Mouse (Mus musculus) CH12.LX (cell line): ENCODE results near the gene Dqx1. TPM values are rescaled to one million over a fixed set of nuclear protein-coding genes. Genes with fewer than 3 reads are reported as not detected.

Experiments used
- DNase-seq: peaks from one replicate; pipeline ENCODE4 v3.0.0-alpha.2; 2013; ENCODE audit errors: extremely low read depth
- H3K27ac ChIP-seq: 2 replicates; pipeline ENCODE4 v1.5.1; 2012; ENCODE audit warnings: low read depth, mild to moderate bottlenecking, control low read depth, moderate library complexity; ENCODE audit not compliant: insufficient read depth
- H3K27me3 ChIP-seq: replicated peaks from 2 replicates; pipeline ENCODE3; 2012; ENCODE audit warnings: inconsistent platforms
- H3K36me3 ChIP-seq, 2 experiments: replicated peaks in 1 of 2; 2 replicates each; pipeline versions ENCODE3 to v1.6.1; 2012; ENCODE audit warnings: inconsistent platforms in 1 of 2, low read length in 1 of 2, mild to moderate bottlenecking in 1 of 2, mixed read lengths in 1 of 2, moderate library complexity in 1 of 2; ENCODE audit not compliant: control insufficient read depth in 1 of 2, insufficient read depth in 1 of 2
- H3K4me1 ChIP-seq, 2 experiments: 2 replicates each; pipeline ENCODE4 v1.6.1; 2012; ENCODE audit warnings: inconsistent platforms in 1 of 2, moderate library complexity in 1 of 2; ENCODE audit not compliant: insufficient read depth in 2 of 2, control insufficient read depth in 1 of 2
- H3K4me2 ChIP-seq: 2 replicates; pipeline ENCODE4 v1.6.1; 2012; ENCODE audit warnings: low read depth, mild to moderate bottlenecking, control low read depth; ENCODE audit not compliant: poor library complexity, insufficient read depth, severe bottlenecking
- H3K4me3 ChIP-seq, 3 experiments: fragments of 150-350 bp in 1 of 3; sonication (generic) in 1 of 3; replicated peaks in 1 of 3; 2 replicates each; pipeline versions ENCODE3 to v1.5.1; 2011 to 2012; ENCODE audit warnings: low read depth in 2 of 3, low read length in 2 of 3, mild to moderate bottlenecking in 2 of 3, moderate library complexity in 2 of 3, control low read depth in 1 of 3, improper control_type of control experiment in 1 of 3, inconsistent platforms in 1 of 3, mixed read lengths in 1 of 3; ENCODE audit not compliant: poor library complexity in 1 of 3
- H3K79me2 ChIP-seq: replicated peaks from 2 replicates; pipeline ENCODE4 v1.6.1; 2012; ENCODE audit warnings: mild to moderate bottlenecking, moderate library complexity; ENCODE audit not compliant: control insufficient read depth, poor library complexity, insufficient read depth, severe bottlenecking; ENCODE audit errors: extremely low read depth
- H3K9ac ChIP-seq: 2 replicates; pipeline ENCODE4 v1.6.1; 2012; ENCODE audit warnings: low read depth, mild to moderate bottlenecking, control low read depth, moderate library complexity; ENCODE audit not compliant: insufficient read depth
- H3K9me3 ChIP-seq: replicated peaks from 2 replicates; pipeline ENCODE3; 2012; ENCODE audit warnings: low read length, inconsistent platforms, mixed read lengths
- ETS1 ChIP-seq: conservative IDR thresholded peaks from 2 replicates; pipeline ENCODE4 v1.6.1; 2012; ENCODE audit warnings: low read depth, mild to moderate bottlenecking, inconsistent platforms, low read length, improper control_type of control experiment, moderate library complexity
- MXI1 ChIP-seq: IDR thresholded peaks from 2 replicates; pipeline ENCODE4 v1.6.1; 2011; ENCODE audit warnings: mild to moderate bottlenecking, low read depth, low read length, improper control_type of control experiment
- NELFE ChIP-seq: IDR thresholded peaks from 2 replicates; pipeline ENCODE4 v1.6.1; 2011; ENCODE audit warnings: low read depth, low read length, improper control_type of control experiment
- PAX5 ChIP-seq: IDR thresholded peaks from 2 replicates; pipeline ENCODE4 v1.6.1; 2012; ENCODE audit warnings: low read length, inconsistent platforms, mixed read lengths
- USF2 ChIP-seq: conservative IDR thresholded peaks from 2 replicates; pipeline ENCODE4 v1.6.1; 2011; ENCODE audit warnings: low read depth, low read length, improper control_type of control experiment
- ZMIZ1 ChIP-seq: IDR thresholded peaks from 2 replicates; pipeline ENCODE4 v1.6.1; 2012; ENCODE audit warnings: low read depth, mild to moderate bottlenecking, inconsistent platforms, low read length, improper control_type of control experiment
- dilution Hi-C: fragments of 300-500 bp; cut with MboI; formaldehyde crosslinking; loops from 2 replicates; pipeline ENCODE4 v1.14.3; 2020; ENCODE audit warnings: low sequenced_read_pairs; ENCODE audit not compliant: extremely low pct_unique_long_range_greater_than_20kb, extremely low pct_ligation_motif_present
- in situ Hi-C: fragments of 300-500 bp; cut with MboI; formaldehyde crosslinking; loops from 3 replicates; pipeline ENCODE4 v1.14.3; 2019; ENCODE audit warnings: low sequenced_read_pairs, low pct_ligation_motif_present, low pct_unique_long_range_greater_than_20kb, mixed read lengths
- polyA plus RNA-seq: library from polyadenylated mRNA; unstranded; fragments of >175 nt; gene quantifications from 2 replicates; pipeline ENCODE4 v1.2.1, GENCODE M21; 2012; ENCODE audit warnings: low read depth; ENCODE audit not compliant: insufficient read length
- total RNA-seq, 2 experiments: library from RNA; depleted of rRNA; stranded (reverse); fragments of 300-350 nt in 1 of 2; fragments of >200 nt in 1 of 2; gene quantifications; 2 replicates each; pipeline ENCODE4 v1.2.3; 2012 to 2014

The Dqx1 gene
- total and polyA plus RNA-seq, 3 experiments: 1.3 to 2.9 (median 2.2) TPM

GRCm38 (mm10) chr6:83115682-83116372, 58.2 kb downstream of the Dqx1 start:
- H3K4me2 ChIP-seq: peak overlapping the region; percentile 75
- peaks cover 18 to 43% of the 10 kb centered on the region in 2 experiments for H3K36me3 ChIP-seq
- H3K79me2 ChIP-seq: peaks cover 24% of the 10 kb centered on the region
- H3K4me3 ChIP-seq: peak overlapping the region; percentile 80 to 94 (median 83)
- H3K27me3 ChIP-seq: no peaks in the 10 kb centered on the region
- no peaks in the 10 kb centered on the region for H3K9me3 ChIP-seq
- no peak for DNase-seq
- dilution Hi-C loops: no loop called here
- H3K4me1 ChIP-seq: peaks cover 30 to 74% of the 10 kb centered on the region in 2 experiments
- H3K27ac ChIP-seq: 0 out of 2 replicates have a peak overlapping the region, but pooled peaks have one; percentile 17
- in situ Hi-C loops: loop anchor here (5.0 kb wide), 1 partner anchor 41 kb away; the partner anchor contains the start of genes 1700003E16Rik and Wdr54
- peak overlapping the region; percentile 82 for H3K9ac ChIP-seq
- no peak for TF ChIP-seq ETS1
- no peak for TF ChIP-seq USF2
- peak; percentile 13; the same call in 1 of the 2 replicates for TF ChIP-seq MXI1
- no peak for TF ChIP-seq NELFE

GRCm38 (mm10) chr6:83116373-83117164, 58.9 kb downstream of the Dqx1 start:
- dilution Hi-C loops (no loop called here), in situ Hi-C loops (loop anchor here (5.0 kb wide), 1 partner anchor 41 kb away; the partner anchor contains the start of genes 1700003E16Rik and Wdr54)
- Histone ChIP-seq H3K79me2 (peaks cover 22% of the 10 kb centered on the region), H3K9me3 (no peaks in the 10 kb centered on the region), H3K27me3 (no peaks in the 10 kb centered on the region), H3K4me3 (peak overlapping the region; percentile 80 to 94 (median 83)), H3K36me3 (peaks cover 15 to 36% of the 10 kb centered on the region in 2 experiments), H3K4me1 (peaks cover 30 to 70% of the 10 kb centered on the region in 2 experiments), H3K4me2 (peak overlapping the region; percentile 75), H3K27ac (no peak overlapping the region), H3K9ac (peak overlapping the region; percentile 82)
- no peak for TF ChIP-seq PAX5
- 0 out of 2 replicates have a peak, but pooled peaks have one; percentile 15 for TF ChIP-seq ZMIZ1
- no peak for DNase-seq

Other genes with a start within 250 kb of the Dqx1 start
- gene Sema4f, start 118.1 kb upstream of the Dqx1 start, total RNA-seq (2012; rRNA removed): 0.04 TPM in 1 of 2 replicates, not detected in the other
- not detected in 2 replicates for gene Sema4f, start 118.1 kb upstream of the Dqx1 start, total RNA-seq (2014; rRNA removed)
- gene Sema4f, start 118.1 kb upstream of the Dqx1 start, polyA plus RNA-seq: not detected in 2 replicates
- 3.0 and 6.4 TPM in 2 replicates for gene M1ap, start 110.9 kb upstream of the Dqx1 start, total RNA-seq (2012; rRNA removed)
- gene M1ap, start 110.9 kb upstream of the Dqx1 start, total RNA-seq (2014; rRNA removed): 1.8 and 2.4 TPM in 2 replicates
- gene M1ap, start 110.9 kb upstream of the Dqx1 start, polyA plus RNA-seq: 3.9 and 4.7 TPM in 2 replicates
- 33.2 and 34.7 TPM in 2 replicates for gene Dok1, start 24.4 kb upstream of the Dqx1 start, total RNA-seq (2012; rRNA removed)
- 21.3 and 21.4 TPM in 2 replicates for gene Dok1, start 24.4 kb upstream of the Dqx1 start, total RNA-seq (2014; rRNA removed)
- 23.8 and 24.6 TPM in 2 replicates for gene Dok1, start 24.4 kb upstream of the Dqx1 start, polyA plus RNA-seq
- 0.93 and 1.0 TPM in 2 replicates for gene Loxl3, start 23.7 kb upstream of the Dqx1 start, total RNA-seq (2012; rRNA removed)
- gene Loxl3, start 23.7 kb upstream of the Dqx1 start, total RNA-seq (2014; rRNA removed): 0.05 TPM in 1 of 2 replicates, not detected in the other
- 0.74 and 1.0 TPM in 2 replicates for gene Loxl3, start 23.7 kb upstream of the Dqx1 start, polyA plus RNA-seq
- gene Aup1, start 3.3 kb upstream of the Dqx1 start, total RNA-seq (2012; rRNA removed): 235 and 240 TPM in 2 replicates
- gene Aup1, start 3.3 kb upstream of the Dqx1 start, total RNA-seq (2014; rRNA removed): 108 and 119 TPM in 2 replicates
- gene Aup1, start 3.3 kb upstream of the Dqx1 start, polyA plus RNA-seq: 284 and 324 TPM in 2 replicates
- 113 and 128 TPM in 2 replicates for gene Htra2, start 2.6 kb upstream of the Dqx1 start, total RNA-seq (2012; rRNA removed)
- 131 and 137 TPM in 2 replicates for gene Htra2, start 2.6 kb upstream of the Dqx1 start, total RNA-seq (2014; rRNA removed)
- 154 and 185 TPM in 2 replicates for gene Htra2, start 2.6 kb upstream of the Dqx1 start, polyA plus RNA-seq
- gene Tlx2, start 12.4 kb downstream of the Dqx1 start, total RNA-seq (2012; rRNA removed): not detected in 2 replicates
- not detected in 2 replicates for gene Tlx2, start 12.4 kb downstream of the Dqx1 start, total RNA-seq (2014; rRNA removed)
- not detected in 2 replicates for gene Tlx2, start 12.4 kb downstream of the Dqx1 start, polyA plus RNA-seq
- gene Pcgf1, start 20.0 kb downstream of the Dqx1 start, total RNA-seq (2012; rRNA removed): 14.5 and 16.6 TPM in 2 replicates
- gene Pcgf1, start 20.0 kb downstream of the Dqx1 start, total RNA-seq (2014; rRNA removed): 12.5 and 13.7 TPM in 2 replicates
- 12.4 and 15.0 TPM in 2 replicates for gene Pcgf1, start 20.0 kb downstream of the Dqx1 start, polyA plus RNA-seq
- 0.80 TPM in 1 of 2 replicates, not detected in the other for gene Lbx2, start 28.5 kb downstream of the Dqx1 start, total RNA-seq (2012; rRNA removed)
- 0.86 TPM in 1 of 2 replicates, not detected in the other for gene Lbx2, start 28.5 kb downstream of the Dqx1 start, total RNA-seq (2014; rRNA removed)
- gene Lbx2, start 28.5 kb downstream of the Dqx1 start, polyA plus RNA-seq: 1.2 and 1.7 TPM in 2 replicates
- 3.1 and 3.2 TPM in 2 replicates for gene Ccdc142, start 43.8 kb downstream of the Dqx1 start, total RNA-seq (2012; rRNA removed)
- 0.38 and 0.59 TPM in 2 replicates for gene Ccdc142, start 43.8 kb downstream of the Dqx1 start, total RNA-seq (2014; rRNA removed)
- gene Ccdc142, start 43.8 kb downstream of the Dqx1 start, polyA plus RNA-seq: 1.1 and 1.7 TPM in 2 replicates
- 1.3 and 2.1 TPM in 2 replicates for gene Gm42688, start 43.8 kb downstream of the Dqx1 start, total RNA-seq (2012; rRNA removed)
- gene Gm42688, start 43.8 kb downstream of the Dqx1 start, total RNA-seq (2014; rRNA removed): 1.2 TPM in 2 replicates
- 1.6 and 2.0 TPM in 2 replicates for gene Gm42688, start 43.8 kb downstream of the Dqx1 start, polyA plus RNA-seq
- gene Mrpl53, start 51.2 kb downstream of the Dqx1 start, total RNA-seq (2012; rRNA removed): 74.0 and 83.3 TPM in 2 replicates
- 52.2 and 54.2 TPM in 2 replicates for gene Mrpl53, start 51.2 kb downstream of the Dqx1 start, total RNA-seq (2014; rRNA removed)
- gene Mrpl53, start 51.2 kb downstream of the Dqx1 start, polyA plus RNA-seq: 52.9 and 55.5 TPM in 2 replicates
- gene Mogs, start 57.7 kb downstream of the Dqx1 start, total RNA-seq (2012; rRNA removed): 78.9 and 104 TPM in 2 replicates
- gene Mogs, start 57.7 kb downstream of the Dqx1 start, total RNA-seq (2014; rRNA removed): 77.3 and 78.4 TPM in 2 replicates
- gene Mogs, start 57.7 kb downstream of the Dqx1 start, polyA plus RNA-seq: 53.0 and 57.2 TPM in 2 replicates
- gene Wbp1, start 63.7 kb downstream of the Dqx1 start, total RNA-seq (2012; rRNA removed): 20.4 and 24.1 TPM in 2 replicates
- gene Wbp1, start 63.7 kb downstream of the Dqx1 start, total RNA-seq (2014; rRNA removed): 23.1 and 27.5 TPM in 2 replicates
- gene Wbp1, start 63.7 kb downstream of the Dqx1 start, polyA plus RNA-seq: 16.6 and 19.3 TPM in 2 replicates
- 26.1 and 26.9 TPM in 2 replicates for gene Ino80b, start 67.6 kb downstream of the Dqx1 start, total RNA-seq (2012; rRNA removed)
- gene Ino80b, start 67.6 kb downstream of the Dqx1 start, total RNA-seq (2014; rRNA removed): 14.9 and 15.4 TPM in 2 replicates
- 30.4 and 34.2 TPM in 2 replicates for gene Ino80b, start 67.6 kb downstream of the Dqx1 start, polyA plus RNA-seq
- 0.59 and 0.68 TPM in 2 replicates for gene Rtkn, start 77.6 kb downstream of the Dqx1 start, total RNA-seq (2012; rRNA removed)
- 0.54 and 1.3 TPM in 2 replicates for gene Rtkn, start 77.6 kb downstream of the Dqx1 start, total RNA-seq (2014; rRNA removed)
- gene Rtkn, start 77.6 kb downstream of the Dqx1 start, polyA plus RNA-seq: 0.47 and 0.78 TPM in 2 replicates
- 4.7 and 10.3 TPM in 2 replicates for gene Wdr54, start 98.6 kb downstream of the Dqx1 start, total RNA-seq (2012; rRNA removed)
- 4.9 and 7.8 TPM in 2 replicates for gene Wdr54, start 98.6 kb downstream of the Dqx1 start, total RNA-seq (2014; rRNA removed)
- gene Wdr54, start 98.6 kb downstream of the Dqx1 start, polyA plus RNA-seq: 1.7 and 1.9 TPM in 2 replicates
- gene 1700003E16Rik, start 98.6 kb downstream of the Dqx1 start, total RNA-seq (2012; rRNA removed): 0.34 and 0.38 TPM in 2 replicates
- not detected in 2 replicates for gene 1700003E16Rik, start 98.6 kb downstream of the Dqx1 start, total RNA-seq (2014; rRNA removed)
- gene 1700003E16Rik, start 98.6 kb downstream of the Dqx1 start, polyA plus RNA-seq: 0.23 and 0.25 TPM in 2 replicates
- 17.8 and 19.8 TPM in 2 replicates for gene Dctn1, start 108.1 kb downstream of the Dqx1 start, total RNA-seq (2012; rRNA removed)
- gene Dctn1, start 108.1 kb downstream of the Dqx1 start, total RNA-seq (2014; rRNA removed): 12.2 and 12.8 TPM in 2 replicates
- gene Dctn1, start 108.1 kb downstream of the Dqx1 start, polyA plus RNA-seq: 36.4 and 37.3 TPM in 2 replicates
- 0.13 and 0.38 TPM in 2 replicates for gene Slc4a5, start 162.0 kb downstream of the Dqx1 start, total RNA-seq (2012; rRNA removed)
- not detected in 2 replicates for gene Slc4a5, start 162.0 kb downstream of the Dqx1 start, total RNA-seq (2014; rRNA removed)
- gene Slc4a5, start 162.0 kb downstream of the Dqx1 start, polyA plus RNA-seq: 0.21 TPM in 1 of 2 replicates, not detected in the other